Mouse (Mus musculus): ENCODE data around the gene Atf6b.

Gene Atf6b

GRCm38 (mm10) chr17:34671151-34672066 lies 24.5 kb downstream of the Atf6b start:
- DNase-seq = no peak

- no peak for DNase-seq
Observed at GRCm38 (mm10) chr17:34672246-34672792, 25.4 kb downstream of the Atf6b start.

- DNase-seq = no peak
Observed at GRCm38 (mm10) chr17:34673139-34673538, 26.2 kb downstream of the Atf6b start.

GRCm38 (mm10) chr17:34674524-34675204 lies 27.7 kb downstream of the Atf6b start:
- no peak for DNase-seq

- peak in 1 of 2 experiments; percentile 43 for DNase-seq
Observed at GRCm38 (mm10) chr17:34675205-34676092, 28.5 kb downstream of the Atf6b start.

- peak; percentile 72 to 74 for DNase-seq
Observed at GRCm38 (mm10) chr17:34676093-34676460, 29.1 kb downstream of the Atf6b start.

- DNase-seq = no peak
Observed at GRCm38 (mm10) chr17:34676671-34677070, 29.7 kb downstream of the Atf6b start.

GRCm38 (mm10) chr17:34680191-34680590 lies 33.2 kb downstream of the Atf6b start:
- DNase-seq = no peak

- no peak for DNase-seq
Observed at GRCm38 (mm10) chr17:34680621-34681020, 33.7 kb downstream of the Atf6b start.

GRCm38 (mm10) chr17:34681132-34681571 lies 34.2 kb downstream of the Atf6b start:
- peak; percentile 38 to 54 for DNase-seq

- no peak for DNase-seq
Observed at GRCm38 (mm10) chr17:34681881-34682536, 35.1 kb downstream of the Atf6b start.

- no peak for DNase-seq
Observed at GRCm38 (mm10) chr17:34683179-34683578, 36.2 kb downstream of the Atf6b start.

GRCm38 (mm10) chr17:34683686-34684220 lies 36.8 kb downstream of the Atf6b start:
- DNase-seq = no peak

- DNase-seq = no peak
Observed at GRCm38 (mm10) chr17:34684253-34684893, 37.4 kb downstream of the Atf6b start.

GRCm38 (mm10) chr17:34685120-34686110 lies 38.5 kb downstream of the Atf6b start:
- no peak for DNase-seq

GRCm38 (mm10) chr17:34688889-34689288 lies 41.9 kb downstream of the Atf6b start:
- DNase-seq = no peak

- DNase-seq = peak; percentile 27 to 45
Observed at GRCm38 (mm10) chr17:34690458-34690857, 43.5 kb downstream of the Atf6b start.

- DNase-seq = peak; percentile 31 to 46
Observed at GRCm38 (mm10) chr17:34692906-34693305, 46.0 kb downstream of the Atf6b start.

- no peak for DNase-seq
Observed at GRCm38 (mm10) chr17:34699575-34700408, 52.8 kb downstream of the Atf6b start.
